Mouse (Mus musculus) brain, adult 2 months (tissue): Measurements from ENCODE around the gene Gemin4.

Experiments used
- DNase-seq: peaks from one replicate; pipeline ENCODE4 v3.0.0; 2011; ENCODE audit warnings: low read depth, low spot score

Gemin4 gene

DNA sequence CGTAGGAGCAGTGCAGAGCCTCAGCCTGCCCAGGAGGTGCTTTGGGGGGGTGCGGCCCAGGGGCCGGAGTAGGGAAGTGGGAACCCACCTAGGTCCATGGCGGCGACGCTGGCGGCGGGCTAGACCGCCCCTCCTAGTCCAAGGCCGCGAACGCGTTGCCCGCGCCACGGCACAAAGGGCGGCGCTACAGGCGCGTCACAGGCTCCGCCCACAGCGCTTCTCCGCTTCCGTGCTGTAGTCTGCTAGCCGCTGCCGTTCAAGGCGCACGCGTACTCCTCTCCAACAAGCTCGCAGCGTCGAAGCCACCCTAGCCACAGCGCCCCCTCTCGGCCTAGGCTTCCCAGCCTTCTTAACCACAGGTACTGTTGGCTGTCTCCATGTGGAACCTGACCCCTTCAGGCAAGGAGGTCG, at the start of gene Gemin4, which contains the start of gene Dbil5:
Gene Gemin4, minus strand, starts transcription at position 275 of the 411 bp plus-strand sequence.
Gene Dbil5, plus strand, starts transcription at position 219 of the 411 bp plus-strand sequence.
- DNase-seq = peak; percentile 99

DNA sequence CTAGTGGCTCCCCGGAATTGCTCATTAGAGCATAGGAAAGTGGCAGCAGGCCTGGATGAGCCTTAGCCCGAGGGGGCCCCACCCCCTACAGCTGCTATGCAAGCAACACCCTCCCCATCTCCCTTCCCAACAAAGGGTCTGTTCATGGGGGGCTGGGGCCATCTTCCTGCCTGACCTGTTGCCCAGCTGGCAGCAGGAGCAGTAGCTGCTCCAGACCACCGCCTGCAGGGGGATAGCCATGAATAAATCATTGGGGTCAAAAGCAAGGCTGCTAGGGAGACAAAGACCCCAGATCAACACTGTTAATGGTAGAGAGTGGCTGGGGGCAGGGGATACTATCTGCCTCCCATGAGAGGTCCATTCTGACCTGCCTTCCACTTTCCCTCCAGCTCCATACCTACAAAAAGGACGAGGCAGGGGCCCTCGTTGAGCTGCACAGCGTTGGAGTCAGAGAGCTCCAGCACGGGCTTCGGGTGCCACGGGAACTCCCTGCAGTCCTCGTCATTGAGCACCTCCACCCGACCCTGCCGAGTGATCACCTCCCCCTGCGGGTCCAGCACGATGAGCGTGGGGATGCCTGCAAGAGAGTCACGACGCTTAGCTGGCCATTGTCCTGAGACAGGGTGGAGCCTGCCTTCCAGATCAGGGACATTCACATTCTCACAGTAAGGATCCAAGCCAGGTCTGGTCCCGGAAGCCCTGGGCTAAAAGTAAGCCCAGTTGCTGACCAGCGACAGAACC, 45.3 kb upstream of the Gemin4 start:
- no peak for DNase-seq

DNA sequence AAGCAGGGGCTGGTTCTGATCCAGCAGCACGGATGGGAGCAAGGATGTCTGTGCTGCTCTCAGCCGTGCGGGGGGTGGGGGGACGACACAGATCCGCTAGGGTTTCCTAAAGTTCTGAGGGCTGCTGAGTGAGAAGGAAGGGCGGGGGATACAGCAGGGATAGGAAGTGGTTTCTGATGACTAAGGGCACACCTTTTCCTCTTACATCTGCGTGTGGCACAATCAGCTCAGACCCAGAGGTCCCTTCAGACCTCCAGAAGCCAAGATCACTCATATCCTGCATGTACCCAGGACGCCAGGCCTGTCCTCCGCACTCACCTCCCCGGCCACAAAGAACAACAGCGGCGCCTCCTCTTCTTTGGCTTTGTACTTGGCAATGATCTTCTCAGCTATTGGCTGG, 43.8 kb upstream of the Gemin4 start:
- DNase-seq = no peak

DNA sequence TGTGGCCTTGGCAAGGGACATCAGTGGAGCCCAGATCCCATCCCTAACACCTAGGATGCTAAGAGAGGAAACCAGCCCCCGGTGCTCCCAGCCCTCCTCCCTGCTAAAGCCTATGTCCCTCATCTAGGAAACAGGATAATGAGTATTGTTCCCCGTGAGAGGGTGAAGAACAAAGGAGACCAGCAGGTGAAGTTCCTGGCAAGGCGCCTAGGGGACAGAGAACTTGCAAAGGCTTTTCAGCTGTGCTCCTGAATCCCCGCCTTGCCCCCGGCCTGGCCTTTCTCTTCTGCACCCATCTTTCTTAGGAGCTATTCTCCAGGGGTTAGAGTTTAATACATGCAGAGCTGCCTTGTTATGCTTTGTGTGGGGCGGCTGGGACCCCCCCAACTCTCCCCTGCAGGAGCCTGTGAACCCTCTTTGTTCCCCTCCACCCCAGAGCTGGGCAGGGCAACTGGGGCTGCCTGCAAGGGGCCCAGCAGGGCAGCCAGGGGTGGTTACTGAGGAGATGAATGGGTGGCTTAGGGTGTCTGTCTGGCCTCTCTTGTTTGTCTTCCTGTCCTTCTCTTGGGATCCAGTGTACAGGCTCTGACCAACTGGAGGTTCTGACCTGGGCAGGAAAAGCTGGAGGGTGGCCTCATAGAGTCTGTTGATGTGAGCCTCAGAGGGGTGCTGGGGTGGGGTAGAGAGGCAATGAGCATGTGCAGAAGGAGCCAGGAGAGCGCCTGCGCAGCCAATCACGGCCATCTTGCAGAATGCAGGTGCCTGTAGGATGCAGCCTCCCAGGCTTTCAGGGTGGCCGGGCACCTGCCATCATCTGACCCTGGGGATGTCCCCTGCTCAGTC, 43.0 kb upstream of the Gemin4 start:
- no peak for DNase-seq

DNA sequence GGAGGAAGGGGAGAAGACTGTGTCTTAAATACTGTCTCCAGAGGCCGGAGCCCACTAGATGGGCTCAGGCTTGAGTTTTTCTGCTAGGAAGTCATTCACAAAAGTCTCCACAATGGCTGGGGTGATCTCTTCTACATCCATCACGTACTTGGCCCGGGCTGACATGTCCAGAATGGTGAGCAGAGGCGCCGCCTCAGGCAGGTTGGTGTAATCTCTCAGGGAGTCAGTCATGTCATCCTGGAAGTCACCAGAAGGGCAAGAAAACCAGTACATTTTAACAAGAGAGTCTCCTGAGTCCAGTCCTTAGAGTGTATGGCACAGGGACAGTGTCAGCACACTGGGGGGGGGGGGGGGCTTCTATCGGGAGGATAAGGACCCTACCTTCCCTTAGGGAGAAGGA, 41.0 kb upstream of the Gemin4 start:
- no peak for DNase-seq

DNA sequence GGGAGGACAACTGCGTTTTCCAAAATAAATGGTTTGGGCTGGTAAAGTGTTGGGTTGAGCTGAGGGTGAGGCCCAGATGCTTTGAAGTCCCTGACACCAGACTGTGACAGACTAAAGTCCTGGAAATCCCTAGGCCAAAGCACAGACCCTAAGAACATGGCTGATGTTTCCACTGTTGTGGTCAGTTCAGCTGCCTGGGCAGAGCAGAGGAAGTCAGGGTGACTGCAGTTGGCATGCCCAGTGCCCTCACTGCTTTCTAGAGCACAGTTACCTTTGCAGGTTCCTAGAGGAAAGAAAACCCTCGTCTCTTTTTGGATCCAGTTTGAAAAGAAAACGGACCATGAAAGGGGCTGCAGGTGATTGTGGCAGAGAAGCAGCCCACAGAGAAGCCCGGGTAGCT, 39.9 kb upstream of the Gemin4 start:
- DNase-seq = no peak

DNA sequence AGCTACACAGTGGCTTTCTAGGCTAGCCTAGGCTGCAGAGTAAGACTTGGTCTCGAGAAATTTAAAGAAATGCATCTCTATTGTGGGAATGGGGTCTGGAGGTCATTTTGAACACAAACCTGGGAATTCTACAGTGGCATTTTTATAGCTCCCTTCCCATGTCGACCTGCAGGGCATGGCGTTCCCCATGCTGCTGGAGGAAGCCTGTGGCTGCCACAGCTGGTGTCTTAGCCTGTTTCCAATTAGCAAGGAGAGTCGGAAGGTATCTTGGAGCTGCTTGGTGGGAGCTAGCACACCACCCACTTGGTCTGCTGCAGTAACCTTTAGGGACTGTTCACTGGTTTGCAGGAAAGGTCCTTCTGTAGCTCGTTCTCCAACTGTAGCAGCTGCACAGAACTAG, 38.7 kb upstream of the Gemin4 start:
- DNase-seq = no peak

DNA sequence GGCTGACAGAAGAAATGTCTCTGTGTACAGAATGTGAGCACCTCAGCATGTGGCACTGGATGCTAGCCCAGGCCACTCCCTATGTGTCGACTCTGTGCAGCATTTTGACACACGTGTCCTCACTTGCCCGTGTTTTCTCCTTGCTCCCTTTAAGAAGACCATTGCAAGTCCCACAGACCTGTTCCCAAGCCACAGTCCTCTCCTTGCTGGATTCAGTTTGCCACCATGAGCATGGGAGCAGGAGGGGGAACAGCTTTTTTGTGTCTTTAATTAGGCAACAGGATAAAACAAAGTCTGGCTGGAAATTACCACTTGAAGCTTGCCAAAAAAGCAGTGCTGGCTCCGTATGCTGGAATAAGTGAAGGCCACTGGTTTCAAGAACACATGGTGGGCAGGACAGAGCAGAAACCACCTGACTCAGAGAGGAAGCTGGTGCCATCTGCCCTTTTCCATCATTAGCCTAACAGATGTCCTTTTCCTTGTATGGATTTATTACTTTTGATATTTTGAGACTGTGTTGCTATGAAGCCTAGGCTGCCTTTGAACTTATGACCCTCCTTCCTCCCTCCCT, 38.1 kb upstream of the Gemin4 start:
- peak; percentile 96 for DNase-seq

DNA sequence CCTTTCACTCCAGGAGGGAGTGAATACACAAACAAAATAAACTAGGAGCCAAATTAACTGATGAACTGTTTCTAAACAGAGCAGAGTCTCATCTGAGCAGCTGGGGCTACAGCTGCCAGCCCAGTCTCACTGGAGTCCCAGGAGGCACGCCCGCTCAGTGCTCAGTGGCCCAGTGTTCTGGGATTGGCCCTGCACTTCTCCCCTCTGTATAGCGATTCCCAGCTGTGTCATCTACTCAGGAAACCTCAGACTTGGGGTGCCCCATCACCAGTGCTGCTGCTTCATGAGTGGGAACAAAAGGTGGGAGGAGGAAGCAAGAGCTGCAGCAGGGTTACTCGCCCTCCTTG, 36.4 kb upstream of the Gemin4 start:
- DNase-seq = no peak

DNA sequence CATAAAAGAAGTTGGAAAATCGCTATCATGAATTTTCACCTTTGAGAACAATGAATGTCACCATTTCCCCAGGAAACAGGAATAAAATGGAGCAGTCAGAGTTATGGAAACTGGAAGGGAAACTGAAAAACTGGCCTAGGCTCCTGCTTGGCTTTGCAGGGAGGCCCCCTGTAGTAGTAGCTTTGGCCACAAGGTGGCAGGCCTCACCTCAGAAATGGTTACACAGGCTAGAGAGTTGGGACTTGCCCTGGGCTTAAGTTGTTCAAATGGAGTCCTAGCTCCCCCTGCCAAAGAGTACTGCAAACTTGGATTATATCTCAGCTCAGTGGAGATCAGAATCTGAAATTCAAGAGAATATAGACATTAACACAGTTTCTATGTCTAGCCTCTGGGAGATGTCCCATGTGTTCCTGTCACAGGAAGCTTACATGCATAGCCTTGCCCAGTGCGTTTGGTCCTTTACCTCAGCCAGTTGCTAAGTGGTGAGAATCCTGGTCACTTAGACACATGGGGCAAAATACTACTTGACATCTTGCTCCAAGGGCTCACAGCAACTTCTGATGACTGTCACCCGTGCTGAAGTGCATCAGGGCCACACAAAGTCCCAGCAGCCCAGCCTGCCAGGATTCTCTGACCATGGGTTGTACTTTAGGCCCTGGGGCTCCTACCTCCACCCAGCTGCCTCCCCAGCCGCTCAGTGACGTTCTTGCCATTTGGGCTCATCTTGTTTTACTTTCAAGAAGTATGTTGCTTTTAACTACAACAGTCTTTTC, 35.9 kb upstream of the Gemin4 start:
- peak; percentile 89 for DNase-seq

DNA sequence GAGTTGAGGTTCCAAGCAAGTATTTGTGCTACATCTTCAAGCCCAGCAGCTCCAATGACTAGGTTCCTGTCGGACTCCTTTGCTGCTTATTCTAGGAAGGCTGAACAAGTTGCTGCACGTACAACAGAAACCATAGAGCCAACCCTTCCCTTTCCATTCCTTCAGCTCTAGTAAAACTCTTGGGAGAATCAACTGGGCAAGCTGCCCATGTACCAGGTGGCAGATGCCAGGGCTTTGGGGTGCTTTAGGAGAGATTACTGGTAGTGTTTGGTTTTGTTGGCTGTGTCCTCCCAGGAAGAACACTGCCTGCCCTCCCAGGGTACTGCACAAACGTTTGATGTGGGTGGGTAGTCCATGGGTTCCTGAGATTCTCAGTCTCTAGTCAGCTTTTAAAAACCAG, 34.6 kb upstream of the Gemin4 start:
- peak; percentile 67 for DNase-seq

DNA sequence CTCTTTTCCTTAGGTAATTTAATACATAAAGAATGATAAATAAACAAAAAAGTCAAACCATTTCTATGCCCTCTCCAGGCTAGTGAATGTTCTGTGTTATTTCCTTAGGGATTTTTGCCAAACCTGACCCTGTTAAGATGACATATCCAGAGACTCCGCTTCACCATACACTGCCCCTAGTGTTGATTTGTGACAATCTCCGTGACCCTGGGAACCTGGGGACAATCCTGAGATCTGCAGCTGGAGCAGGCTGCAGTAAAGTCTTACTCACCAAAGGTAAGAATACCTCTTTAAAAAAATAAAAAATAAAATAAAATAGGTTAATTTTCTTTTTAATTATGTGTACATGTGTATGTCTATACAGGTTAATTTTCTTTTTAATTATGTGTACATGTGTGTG, 29.8 kb upstream of the Gemin4 start:
- DNase-seq = no peak

DNA sequence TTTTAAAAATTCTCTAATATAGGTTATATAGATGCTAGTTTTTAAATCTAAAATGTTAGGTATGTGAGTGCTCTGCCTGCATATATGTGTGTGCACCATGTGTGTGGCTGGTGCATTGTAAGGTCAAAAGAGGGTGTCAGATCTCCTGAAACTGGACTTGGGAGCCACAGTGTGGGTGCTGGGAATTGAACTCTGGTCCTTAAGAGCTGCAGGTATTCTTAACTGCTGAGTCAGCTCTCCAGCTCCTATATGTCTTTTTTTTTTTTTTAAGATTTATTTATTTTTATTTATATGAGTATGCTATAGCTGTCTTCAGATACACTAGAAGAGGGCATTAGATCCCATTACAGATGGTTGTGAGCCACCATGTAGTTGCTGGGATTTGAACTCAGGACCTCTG, 29.0 kb upstream of the Gemin4 start:
- DNase-seq = no peak

DNA sequence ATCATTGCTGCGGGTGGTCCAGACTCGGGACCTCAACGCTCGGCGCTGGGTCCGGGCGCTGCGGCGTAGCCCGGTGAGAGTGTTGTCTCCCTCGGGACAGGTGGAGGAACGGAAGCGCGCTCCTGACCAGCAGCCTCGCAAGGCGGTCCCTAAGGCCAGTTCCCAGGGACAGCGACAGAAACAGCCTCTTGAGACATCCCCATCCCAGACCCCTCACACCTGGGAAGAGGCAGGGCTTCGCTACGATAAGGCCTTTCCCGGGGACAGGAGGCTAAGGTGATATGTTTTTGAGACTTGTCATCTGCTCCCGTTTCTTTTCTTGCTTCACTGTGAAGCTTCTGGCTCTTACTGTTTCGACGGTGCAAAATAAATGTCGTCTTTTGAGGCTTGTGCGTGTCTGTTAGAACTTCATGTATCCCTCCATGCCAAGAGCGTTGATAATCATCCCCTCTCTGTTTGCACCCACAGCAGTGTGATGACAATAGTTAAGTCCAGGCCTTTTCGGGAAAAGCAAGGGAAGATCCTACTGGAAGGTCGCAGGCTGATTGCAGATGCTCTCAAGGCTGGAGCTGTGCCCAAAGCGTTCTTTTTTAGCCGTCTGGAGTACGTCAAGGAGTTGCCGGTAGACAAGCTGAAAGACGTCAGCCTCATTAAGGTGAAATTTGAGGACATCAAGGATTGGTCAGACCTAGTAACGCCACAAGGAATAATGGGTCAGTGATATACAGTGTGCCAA, 26.5 kb upstream of the Gemin4 start:
- DNase-seq = peak; percentile 42

DNA sequence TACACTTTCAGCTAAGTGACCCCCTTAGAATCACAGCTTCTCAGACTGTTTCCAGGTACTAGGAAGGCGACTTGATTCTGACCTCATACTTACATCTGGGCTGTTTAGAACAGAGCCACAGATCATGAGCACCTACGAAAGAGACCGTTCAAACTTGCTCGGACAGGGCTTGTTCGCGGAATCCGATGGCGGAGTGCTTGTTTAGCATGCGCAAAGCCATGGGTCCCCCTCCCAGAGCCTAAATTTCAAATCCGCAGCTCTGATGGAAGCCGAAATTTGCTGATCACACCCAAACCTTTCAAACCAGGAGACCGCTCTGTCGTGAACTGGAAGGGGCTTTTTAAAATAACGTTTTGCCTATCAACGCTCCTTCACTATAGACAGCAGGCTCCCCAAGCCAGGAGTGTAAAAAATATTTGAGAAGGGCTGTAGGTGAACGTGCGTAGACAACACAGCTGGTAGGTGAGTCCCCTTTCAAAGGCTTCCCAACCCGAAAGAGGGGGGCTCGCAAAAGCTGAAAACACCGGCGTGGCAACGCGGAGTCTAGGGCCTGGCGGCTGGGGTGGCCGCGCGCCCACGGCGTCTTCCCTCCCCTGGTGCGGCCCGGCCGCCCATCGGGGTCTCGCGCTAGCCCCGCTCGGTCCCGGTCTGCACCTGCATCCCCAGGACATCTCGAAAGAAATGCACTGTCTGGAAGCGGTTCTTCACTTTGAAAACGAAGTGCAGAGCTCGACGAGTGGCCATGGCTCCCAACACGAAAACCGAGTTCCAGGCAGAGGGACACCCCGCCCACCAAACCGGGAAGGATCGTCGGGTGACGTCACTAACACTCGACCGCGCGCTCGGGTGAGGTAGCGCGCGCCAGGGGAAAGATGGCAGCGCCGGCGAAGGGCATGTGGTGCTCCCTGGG, 25.7 kb upstream of the Gemin4 start, which contains the start of the genes Mrm3 and Glod4:
Gene Mrm3, plus strand, starts transcription at position 815 of the 910 bp plus-strand sequence.
Gene Glod4, minus strand, starts transcription at position 825 of the 910 bp plus-strand sequence.
- DNase-seq = peak; percentile 94

DNA sequence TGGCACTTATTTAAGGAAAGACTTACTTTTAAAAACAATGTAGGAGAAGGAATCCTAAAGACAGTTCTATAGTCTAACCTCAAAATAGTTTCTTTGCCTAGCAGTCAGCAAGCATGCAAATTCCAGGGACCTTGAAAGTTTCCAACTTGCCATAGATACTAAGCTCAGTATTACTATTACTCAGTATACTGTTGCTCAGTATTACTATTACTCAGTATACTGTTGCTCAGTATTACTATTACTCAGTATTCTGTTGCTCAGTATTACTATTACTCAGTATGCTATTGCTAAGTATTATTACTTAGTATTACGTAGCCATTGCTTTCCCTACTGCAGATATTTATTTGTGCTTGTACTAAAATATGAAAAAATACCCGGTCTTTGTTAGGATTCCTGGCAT, 22.3 kb upstream of the Gemin4 start:
- no peak for DNase-seq

DNA sequence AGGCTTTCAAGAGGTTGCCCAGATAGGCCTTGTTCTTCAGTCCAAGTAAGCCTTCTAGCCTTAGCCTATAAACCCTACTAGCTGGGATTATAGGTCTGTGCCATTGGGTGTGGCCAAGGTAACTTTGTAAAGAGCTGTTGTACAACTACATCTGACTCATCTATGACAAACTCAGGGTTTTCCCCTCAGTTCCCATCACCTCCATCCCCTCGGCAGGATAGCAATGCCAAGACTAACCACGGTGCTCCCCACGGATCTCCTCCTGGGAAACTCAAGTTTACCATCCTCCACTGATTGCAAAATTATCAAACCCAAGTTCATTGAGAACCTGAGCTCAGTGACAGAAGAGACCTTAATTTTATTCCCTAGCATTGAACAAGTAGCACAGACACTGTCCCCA, 18.7 kb upstream of the Gemin4 start:
- no peak for DNase-seq

DNA sequence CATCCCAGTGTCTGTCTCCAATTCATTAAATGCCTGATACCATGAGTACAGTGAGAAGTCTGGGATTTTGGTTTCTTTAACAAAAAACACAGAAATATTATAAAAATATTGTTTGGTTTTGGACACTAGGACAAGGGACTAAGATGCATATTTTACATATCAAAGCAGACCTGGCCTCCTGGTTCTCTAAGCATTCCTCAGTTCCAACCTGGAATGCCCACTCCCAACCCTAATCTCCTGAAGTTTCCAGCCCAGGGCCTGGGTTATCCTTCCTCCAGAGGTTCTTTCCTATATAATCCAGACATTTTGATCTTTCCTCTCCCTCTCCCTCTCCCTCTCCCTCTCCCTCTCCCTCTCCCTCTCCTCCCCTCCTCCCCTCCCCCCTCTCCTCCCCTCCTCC, 7.6 kb upstream of the Gemin4 start:
- no peak for DNase-seq

DNA sequence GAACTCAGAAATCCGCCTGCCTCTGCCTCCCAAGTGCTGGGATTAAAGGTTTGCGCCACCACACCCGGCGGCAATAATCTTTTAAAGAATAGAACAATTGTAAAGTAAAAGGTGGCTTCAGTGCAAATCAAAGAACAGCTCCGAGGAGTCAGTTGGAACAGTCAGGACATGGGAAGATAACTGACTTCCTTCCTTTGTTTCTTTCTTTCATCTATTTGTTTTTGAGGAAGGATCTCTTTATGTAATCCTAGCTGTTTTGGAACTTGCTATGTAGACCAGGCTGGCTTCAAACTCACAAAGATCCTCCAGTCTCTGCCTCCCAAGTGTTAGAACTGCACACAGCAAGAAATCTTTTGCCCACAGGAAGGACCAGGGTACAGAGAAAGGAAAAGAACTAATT, 7.2 kb upstream of the Gemin4 start:
- no peak for DNase-seq
